Mouse (Mus musculus) intestine, embryonic 16.5 days (tissue): ENCODE results near the gene Svs2. TPM values are rescaled to one million over a fixed set of nuclear protein-coding genes. Genes with fewer than 3 reads are reported as not detected.
A peak's percentile ranks its signal among the peaks of the same experiment; 100 is the strongest.
"Not testable (repeated sequence)": the region's sequence is repeated elsewhere in the genome, so short reads cannot be mapped to it uniquely, and the experiment has no call there.

Source experiments
- ATAC-seq: fragments of 200-750 bp; cut with Nextera tagmentation; 2 replicates; pipeline ENCODE4 v1.8.0; 2017; ENCODE audit warnings: moderate TSS enrichment, moderate library complexity
- H3K27ac ChIP-seq: fragments of 300-500 bp; sonication (generic); 2 replicates; pipeline ENCODE4 v1.5.1; 2014; ENCODE audit warnings: mild to moderate bottlenecking, low read length
- H3K27me3 ChIP-seq: fragments of 300-500 bp; sonication (generic); replicated peaks from 2 replicates; pipeline ENCODE4 v1.6.1; 2014; ENCODE audit warnings: low read length, control low read depth, mixed read lengths; ENCODE audit not compliant: control insufficient read depth, insufficient read depth
- H3K36me3 ChIP-seq: fragments of 300-500 bp; sonication (generic); 2 replicates; pipeline ENCODE4 v1.6.1; 2014; ENCODE audit warnings: low read length, control low read depth; ENCODE audit not compliant: control insufficient read depth, insufficient read depth
- H3K4me1 ChIP-seq: fragments of 300-500 bp; sonication (generic); 2 replicates; pipeline ENCODE4 v1.6.1; 2014; ENCODE audit warnings: low read length, control low read depth, mixed read lengths; ENCODE audit not compliant: control insufficient read depth, insufficient read depth
- H3K4me2 ChIP-seq: fragments of 300-500 bp; sonication (generic); 2 replicates; pipeline ENCODE4 v1.6.1; 2014; ENCODE audit warnings: low read depth, low read length, control low read depth
- H3K4me3 ChIP-seq: fragments of 300-500 bp; sonication (generic); 2 replicates; pipeline ENCODE4 v1.5.1; 2014; ENCODE audit warnings: mild to moderate bottlenecking, low read length
- H3K9ac ChIP-seq: fragments of 300-500 bp; sonication (generic); 2 replicates; pipeline ENCODE4 v1.6.1; 2014; ENCODE audit warnings: low read depth, low read length
- H3K9me3 ChIP-seq: fragments of 300-500 bp; sonication (generic); 2 replicates; pipeline ENCODE4 v1.6.1; 2016; ENCODE audit warnings: low read length, control low read depth; ENCODE audit not compliant: control insufficient read depth
- WGBS: fragments of 180-500 bp; shearing (Covaris S2); extraction: QIAGEN DNeasy Blood & Tissue Kit; methylation state at CpG from one replicate; pipeline ENCODE4 v1.1.7; 2014; 5-methylcytosine and 5-hydroxymethylcytosine counted together
- polyA plus RNA-seq: library from polyadenylated mRNA; unstranded; fragments of >200 nt; fragmentation: Nextera tagmentation; extraction: Ambion mirVana; gene quantifications from 2 replicates; pipeline ENCODE4 v1.2.1, GENCODE M21; 2015

Gene Svs2
- polyA plus RNA-seq = not detected in 2 replicates

DNA sequence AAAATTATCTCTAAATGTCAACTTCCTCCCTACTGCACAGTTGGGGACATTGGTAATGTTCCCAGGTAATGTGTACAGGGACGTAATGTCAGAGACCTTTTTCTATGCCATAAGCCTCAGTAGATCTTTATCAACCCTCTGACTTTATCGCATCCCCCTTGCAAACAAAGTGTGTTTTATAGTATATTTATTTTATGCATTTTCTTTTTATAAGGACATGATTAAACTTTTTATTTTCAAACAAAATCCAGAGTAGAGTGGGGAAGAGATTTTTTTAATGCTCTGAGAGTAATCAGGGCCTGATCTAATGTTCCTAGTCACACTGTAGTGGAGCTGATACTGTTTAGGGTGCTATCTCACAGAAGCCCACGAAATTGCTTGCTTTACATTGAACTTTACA lies at the start of gene Svs2:
Gene Svs2, minus strand, starts transcription at position 101 of the 400 bp plus-strand sequence.
- no peaks in the 10 kb centered on the region for H3K9me3 ChIP-seq
- 85% methylated on average over 3 of the region's 3 CpGs for WGBS
- no peak for ATAC-seq
- H3K27ac ChIP-seq = no peak within 1 kb of the TSS
- no peak within 1 kb of the TSS for H3K4me2 ChIP-seq
- H3K36me3 ChIP-seq = no peaks in the 10 kb centered on the region
- no peaks in the 10 kb centered on the region for H3K27me3 ChIP-seq
- no peak within 1 kb of the TSS for H3K9ac ChIP-seq
- no peaks in the 10 kb centered on the region for H3K4me1 ChIP-seq
- no peak within 1 kb of the TSS for H3K4me3 ChIP-seq

DNA sequence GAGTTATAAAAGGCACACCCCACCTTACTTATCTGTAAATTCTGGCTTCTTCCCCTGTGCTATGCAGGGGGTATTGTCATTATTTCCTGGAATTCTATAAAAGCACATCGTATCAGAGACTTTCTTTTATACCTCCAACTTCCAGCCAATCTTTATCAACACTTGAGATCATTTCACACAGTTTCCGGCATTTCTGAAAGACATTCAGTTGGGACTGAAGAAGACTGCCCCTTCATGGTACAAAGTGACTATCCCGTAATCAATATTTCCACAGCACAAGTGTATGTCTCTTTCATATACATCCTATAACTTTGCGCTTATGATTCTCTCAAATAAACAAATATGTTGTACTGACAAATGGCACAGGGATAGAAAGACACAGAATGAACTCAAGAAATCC lies 40.1 kb upstream of the Svs2 start, which contains the start of gene Svs4:
Gene Svs4, minus strand, starts transcription at position 101 of the 400 bp plus-strand sequence.
- ATAC-seq = no peak
- 87% methylated on average over 4 of the region's 4 CpGs for WGBS
- no peak within 1 kb of the TSS for H3K9ac ChIP-seq

GRCm38 (mm10) chr2:164256540-164256939 lies 18.3 kb upstream of the Svs2 start, which contains the start of gene Svs3b:
Gene Svs3b (minus strand): TSS chr2:164256640.
- not testable (repeated sequence) for H3K4me3 ChIP-seq, H3K4me2 ChIP-seq, H3K9ac ChIP-seq, H3K27me3 ChIP-seq, H3K9me3 ChIP-seq, ATAC-seq, H3K36me3 ChIP-seq, H3K27ac ChIP-seq, H3K4me1 ChIP-seq
- 70% methylated on average over 1 of the region's 1 CpGs for WGBS

More for the DNA sequence above, 40.1 kb upstream of the Svs2 start, which contains the start of gene Svs4:
- no peaks in the 10 kb centered on the region for H3K36me3 ChIP-seq
- no peaks in the 10 kb centered on the region for H3K9me3 ChIP-seq
- no peaks in the 10 kb centered on the region for H3K27me3 ChIP-seq
- no peak within 1 kb of the TSS for H3K27ac ChIP-seq
- no peaks in the 10 kb centered on the region for H3K4me1 ChIP-seq
- no peak within 1 kb of the TSS for H3K4me2 ChIP-seq
- H3K4me3 ChIP-seq = no peak within 1 kb of the TSS

- H3K4me2 ChIP-seq = no peak overlapping the region
- WGBS = 70% methylated on average over 8 of the region's 8 CpGs
- no peak overlapping the region for H3K4me3 ChIP-seq
- H3K27me3 ChIP-seq = no peaks in the 10 kb centered on the region
- no peaks in the 10 kb centered on the region for H3K4me1 ChIP-seq
- H3K9ac ChIP-seq = no peak overlapping the region
- H3K27ac ChIP-seq = no peak overlapping the region
- ATAC-seq = peak; percentile 64
- H3K36me3 ChIP-seq = no peaks in the 10 kb centered on the region
- H3K9me3 ChIP-seq = no peaks in the 10 kb centered on the region
Observed at GRCm38 (mm10) chr2:164232671-164233070, 5.6 kb downstream of the Svs2 start.

- Histone ChIP-seq H3K9ac (no peak overlapping the region), H3K27ac (no peak overlapping the region), H3K4me3 (no peak overlapping the region), H3K9me3 (no peaks in the 10 kb centered on the region), H3K4me2 (no peak overlapping the region), H3K36me3 (no peaks in the 10 kb centered on the region), H3K4me1 (no peaks in the 10 kb centered on the region), H3K27me3 (no peaks in the 10 kb centered on the region)
- WGBS = 83% methylated on average over 8 of the region's 8 CpGs
- no peak for ATAC-seq
Observed at GRCm38 (mm10) chr2:164228361-164229070, 9.8 kb downstream of the Svs2 start.

DNA sequence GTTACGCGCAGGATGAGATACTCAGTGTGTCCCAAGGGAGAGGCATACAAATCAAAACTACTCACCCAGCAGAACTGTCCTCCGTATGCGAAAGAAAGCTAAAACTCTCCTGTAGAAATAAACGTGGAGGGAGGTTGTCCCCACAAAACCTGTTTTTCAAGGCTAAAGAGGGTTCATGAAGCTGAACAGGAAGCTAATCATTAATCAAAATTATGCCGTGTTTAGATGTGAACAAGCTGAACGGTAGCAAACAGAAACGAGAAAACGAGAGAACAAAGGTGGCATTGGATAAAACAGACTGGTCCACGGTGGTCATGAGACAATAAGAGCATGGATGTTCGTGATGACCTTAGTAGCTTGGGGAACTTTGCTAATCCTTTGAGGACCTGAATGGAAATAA lies 16.7 kb downstream of the Svs2 start, which contains the start of gene Wfdc15b:
Gene Wfdc15b, minus strand, starts transcription at position 139 of the 400 bp plus-strand sequence.
- Histone ChIP-seq H3K4me3 (peak within 1 kb of the TSS; percentile 30), H3K36me3 (no peaks in the 10 kb centered on the region), H3K27ac (no peak within 1 kb of the TSS), H3K9ac (no peak within 1 kb of the TSS), H3K9me3 (no peaks in the 10 kb centered on the region), H3K4me1 (no peaks in the 10 kb centered on the region), H3K4me2 (peak within 1 kb of the TSS; percentile 32), H3K27me3 (no peaks in the 10 kb centered on the region)
- 38% methylated on average over 11 of the region's 11 CpGs for WGBS
- peak; percentile 68; the same call in 1 of the 2 replicates for ATAC-seq

GRCm38 (mm10) chr2:164219295-164219694 lies 19.0 kb downstream of the Svs2 start:
- WGBS = 85% methylated on average over 9 of the region's 9 CpGs
- Histone ChIP-seq H3K9ac (no peak overlapping the region), H3K4me3 (no peak overlapping the region), H3K9me3 (no peaks in the 10 kb centered on the region), H3K27me3 (no peaks in the 10 kb centered on the region), H3K36me3 (no peaks in the 10 kb centered on the region), H3K27ac (no peak overlapping the region), H3K4me2 (no peak overlapping the region), H3K4me1 (no peaks in the 10 kb centered on the region)
- no peak for ATAC-seq

- no peaks in the 10 kb centered on the region for H3K27me3 ChIP-seq
- H3K27ac ChIP-seq = no peak overlapping the region
- no peak overlapping the region for H3K4me2 ChIP-seq
- H3K9me3 ChIP-seq = no peaks in the 10 kb centered on the region
- no peaks in the 10 kb centered on the region for H3K36me3 ChIP-seq
- H3K9ac ChIP-seq = no peak overlapping the region
- WGBS = 84% methylated on average over 5 of the region's 5 CpGs
- no peak overlapping the region for H3K4me3 ChIP-seq
- no peaks in the 10 kb centered on the region for H3K4me1 ChIP-seq
- no peak for ATAC-seq
Observed at GRCm38 (mm10) chr2:164212711-164213110, 25.6 kb downstream of the Svs2 start.

- Histone ChIP-seq H3K27ac (no peak overlapping the region), H3K4me3 (no peak overlapping the region), H3K27me3 (no peaks in the 10 kb centered on the region), H3K9me3 (no peaks in the 10 kb centered on the region), H3K4me2 (no peak overlapping the region), H3K9ac (no peak overlapping the region), H3K4me1 (no peaks in the 10 kb centered on the region), H3K36me3 (no peaks in the 10 kb centered on the region)
- no peak for ATAC-seq
- WGBS = 89% methylated on average over 4 of the region's 4 CpGs
Observed at GRCm38 (mm10) chr2:164210892-164211291, 27.4 kb downstream of the Svs2 start.
